Mouse (Mus musculus) cerebellum, adult 11-12 months (tissue): ENCODE measurements at regions not wholly inside any gene's neighbourhood (a gene's known extent, or its start where the extent isn't known, plus 50 kb on each side); places are given as distances from the start of the nearest gene placed in this dataset.

Experiments used
- DNase-seq: peaks from one replicate; pipeline ENCODE4 v3.0.0; 2022

- DNase-seq = no peak
These were observed 310.4 kb upstream of the Stxbp6 start for GRCm38 (mm10) chr12:45384864-45385263.
